15 mouse cellular contexts compared by ENCODE assay signal in the genomic region with DNA sequence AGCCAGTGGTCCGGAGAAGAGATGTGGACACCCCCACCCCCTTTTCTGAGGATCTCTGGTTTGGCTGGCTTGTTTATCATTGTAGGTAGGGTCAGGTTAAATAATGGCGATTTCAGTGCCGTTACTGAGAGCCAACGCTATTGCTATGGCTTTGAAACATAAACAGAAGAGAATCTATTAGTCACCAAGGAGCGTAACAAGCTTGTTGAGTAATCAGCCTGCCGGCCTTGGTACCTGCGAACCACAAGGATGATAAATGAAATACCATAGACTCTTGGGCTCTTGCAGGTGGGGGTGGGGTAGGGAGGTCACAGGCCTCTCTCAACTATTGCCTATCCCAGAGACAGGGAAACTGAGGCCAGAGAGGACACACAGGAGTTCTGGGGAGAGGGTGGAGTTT. TPM values are rescaled to one million over a fixed set of nuclear protein-coding genes. Genes with fewer than 3 reads are reported as not detected.
"Had no signal": no experiment of that assay in that cellular context is flagged by ENCODE, and none has a peak within 500 bp of the region (broad histone marks: within the 10 kb centered on the region; RNA-seq: fewer than 3 reads in every experiment).

No protein-coding gene starts in this region.

- H3K9me3 ChIP-seq: limb, embryonic 13.5 days; midbrain, embryonic 12.5 days; neural tube, embryonic 13.5 days; stomach, embryonic 15.5 days had no signal

- H3K27ac ChIP-seq: limb, embryonic 13.5 days; liver, embryonic 14.5 days; midbrain, embryonic 12.5 days; neural tube, embryonic 13.5 days; stomach, embryonic 15.5 days had no signal

- H3K27me3 ChIP-seq: midbrain, embryonic 12.5 days; neural tube, embryonic 13.5 days; stomach, embryonic 15.5 days had no signal

- DNase-seq: kidney, adult 9 months; kidney, postnatal 10 days; left cerebral cortex, postnatal 4 days; lung, adult 2 months; lung, postnatal 14 days; retina, postnatal 1 day; right cerebral cortex, postnatal 14 days; thymus, postnatal 36 days had no signal

- H3K4me2 ChIP-seq: limb, embryonic 13.5 days; midbrain, embryonic 12.5 days; neural tube, embryonic 13.5 days; stomach, embryonic 15.5 days had no signal

- H3K9ac ChIP-seq: limb, embryonic 13.5 days; liver, embryonic 14.5 days; midbrain, embryonic 12.5 days; neural tube, embryonic 13.5 days; stomach, embryonic 15.5 days had no signal

- H3K4me3 ChIP-seq: limb, embryonic 13.5 days; midbrain, embryonic 12.5 days; neural tube, embryonic 13.5 days; stomach, embryonic 15.5 days had no signal

- ATAC-seq: midbrain, embryonic 16.5 days had no signal

- H3K36me3 ChIP-seq: limb, embryonic 13.5 days; midbrain, embryonic 12.5 days; neural tube, embryonic 13.5 days; stomach, embryonic 15.5 days had no signal

RNA-seq across cellular contexts. Expression of gene Wnt11, which starts 46.2 kb away (rescaled TPM):
- total RNA-seq: megakaryocyte-erythroid progenitor cell, adult 5-6 weeks had no signal
